Mouse (Mus musculus) heart, postnatal 0 days (tissue): ENCODE results near the gene Pcbp3. TPM values are rescaled to one million over a fixed set of nuclear protein-coding genes. Genes with fewer than 3 reads are reported as not detected.

Source experiments
- ATAC-seq: fragments of 200-750 bp; cut with Nextera tagmentation; 2 replicates; pipeline ENCODE4 v1.8.0; 2017; ENCODE audit warnings: low read depth, moderate number of reproducible peaks, moderate library complexity; ENCODE audit not compliant: insufficient read depth
- DNase-seq: peaks from one replicate; pipeline ENCODE4 v3.0.0-alpha.2; 2016; ENCODE audit warnings: low spot score
- H3K27ac ChIP-seq: fragments of 300-500 bp; sonication (generic); 2 replicates; pipeline ENCODE4 v1.5.1; 2014; ENCODE audit warnings: low read depth, mild to moderate bottlenecking
- H3K27me3 ChIP-seq: fragments of 300-500 bp; sonication (generic); 2 replicates; pipeline ENCODE4 v1.6.1; 2014; ENCODE audit warnings: low read length, mixed read lengths; ENCODE audit not compliant: control insufficient read depth, insufficient read depth
- H3K36me3 ChIP-seq: fragments of 300-500 bp; sonication (generic); replicated peaks from 2 replicates; pipeline ENCODE4 v1.6.1; 2014; ENCODE audit warnings: low read length, mixed read lengths; ENCODE audit not compliant: control insufficient read depth, insufficient read depth
- H3K4me1 ChIP-seq: fragments of 300-500 bp; sonication (generic); 2 replicates; pipeline ENCODE4 v1.6.1; 2014; ENCODE audit warnings: antibody characterized with exemption; ENCODE audit not compliant: control insufficient read depth, insufficient read depth
- H3K4me2 ChIP-seq: fragments of 300-500 bp; sonication (generic); 2 replicates; pipeline ENCODE4 v1.6.1; 2014; ENCODE audit warnings: low read depth, mild to moderate bottlenecking, low read length, moderate library complexity
- H3K4me3 ChIP-seq: fragments of 300-500 bp; sonication (generic); 2 replicates; pipeline ENCODE4 v1.5.1; 2014; ENCODE audit warnings: low read depth, low read length
- H3K9ac ChIP-seq: fragments of 300-500 bp; sonication (generic); replicated peaks from 2 replicates; pipeline ENCODE4 v1.6.1; 2014; ENCODE audit warnings: low read depth, low read length, mixed read lengths
- H3K9me3 ChIP-seq: fragments of 300-500 bp; sonication (generic); replicated peaks from 2 replicates; pipeline ENCODE4 v1.6.1; 2016; ENCODE audit warnings: low read length; ENCODE audit not compliant: control insufficient read depth
- CTCF ChIP-seq: IDR thresholded peaks from 2 replicates; pipeline ENCODE4 v1.5.1; 2016; ENCODE audit warnings: antibody characterized with exemption, control low read depth, low read depth
- EP300 ChIP-seq: IDR thresholded peaks from 2 replicates; pipeline ENCODE4 v1.6.1; 2016; ENCODE audit warnings: antibody characterized with exemption, low read depth
- WGBS: fragments of 180-500 bp; shearing (Covaris S2); extraction: QIAGEN DNeasy Blood & Tissue Kit; methylation state at CpG from one replicate; pipeline ENCODE4 v1.1.7; 2014; 5-methylcytosine and 5-hydroxymethylcytosine counted together
- polyA plus RNA-seq: library from polyadenylated mRNA; unstranded; fragments of >200 nt; fragmentation: Nextera tagmentation; extraction: Ambion mirVana; gene quantifications from 2 replicates; pipeline ENCODE4 v1.2.1, GENCODE M21; 2015
- total RNA-seq: library from RNA; depleted of rRNA; stranded (reverse); fragments of >200 nt; gene quantifications from 2 replicates; pipeline ENCODE4 v1.2.3, GENCODE M21; 2014; ENCODE audit warnings: low replicate concordance

Pcbp3 gene
- total and polyA plus RNA-seq, 2 experiments from 2014 or later, result 5.6 to 5.9 TPM

GRCm38 (mm10) chr10:76931122-76931521 is 30.6 kb downstream of the Pcbp3 start:
- H3K4me3 ChIP-seq, result no peak overlapping the region

GRCm38 (mm10) chr10:76924441-76924840 is 37.2 kb downstream of the Pcbp3 start:
- no peaks in the 10 kb centered on the region for H3K27me3 ChIP-seq
- no peak for ATAC-seq
- no peak overlapping the region for H3K9ac ChIP-seq
- TF ChIP-seq EP300, result no peak
- TF ChIP-seq CTCF, result no peak
- no peaks in the 10 kb centered on the region for H3K4me1 ChIP-seq
- no peak overlapping the region for H3K4me3 ChIP-seq
- DNase-seq, result no peak
- H3K36me3 ChIP-seq, result no peaks in the 10 kb centered on the region
- WGBS, result 87% methylated on average over 2 of the region's 2 CpGs
- no peak overlapping the region for H3K4me2 ChIP-seq
- H3K9me3 ChIP-seq, result no peaks in the 10 kb centered on the region
- no peak overlapping the region for H3K27ac ChIP-seq

More at GRCm38 (mm10) chr10:76931122-76931521, 30.6 kb downstream of the Pcbp3 start:
- no peaks in the 10 kb centered on the region for H3K9me3 ChIP-seq
- no peaks in the 10 kb centered on the region for H3K27me3 ChIP-seq
- H3K9ac ChIP-seq, result no peak overlapping the region
- DNase-seq (peak; percentile 68), ATAC-seq (peak; percentile 49; the same call in 1 of the 2 replicates)
- no peak for TF ChIP-seq EP300
- TF ChIP-seq CTCF, result no peak
- no peak overlapping the region for H3K4me2 ChIP-seq
- H3K36me3 ChIP-seq, result no peaks in the 10 kb centered on the region
- no peak overlapping the region for H3K27ac ChIP-seq
- WGBS, result 42% methylated on average over 6 of the region's 6 CpGs
- peaks cover 4% of the 10 kb centered on the region; the same call in 1 of the 2 replicates for H3K4me1 ChIP-seq

- no peak overlapping the region for H3K4me3 ChIP-seq
- H3K9me3 ChIP-seq, result no peaks in the 10 kb centered on the region
- 50% methylated on average over 3 of the region's 3 CpGs for WGBS
- H3K27me3 ChIP-seq, result no peaks in the 10 kb centered on the region
- no peak for TF ChIP-seq CTCF
- TF ChIP-seq EP300, result no peak
- no peak for DNase-seq
- no peak overlapping the region for H3K4me2 ChIP-seq
- H3K27ac ChIP-seq, result no peak overlapping the region
- H3K9ac ChIP-seq, result no peak overlapping the region
- no peaks in the 10 kb centered on the region for H3K4me1 ChIP-seq
- H3K36me3 ChIP-seq, result no peaks in the 10 kb centered on the region
- no peak for ATAC-seq
Observed at GRCm38 (mm10) chr10:76918086-76918485, 43.6 kb downstream of the Pcbp3 start.

GRCm38 (mm10) chr10:76906434-76906833 is 55.3 kb downstream of the Pcbp3 start:
- ATAC-seq, result no peak
- peak overlapping the region; percentile 25; the same call in 1 of the 2 replicates for H3K4me2 ChIP-seq
- 58% methylated on average over 10 of the region's 10 CpGs for WGBS

GRCm38 (mm10) chr10:76905935-76906341 is 55.7 kb downstream of the Pcbp3 start:
- Histone ChIP-seq H3K27ac (peak overlapping the region; percentile 70), H3K4me2 (peak overlapping the region; percentile 25; the same call in 1 of the 2 replicates), H3K4me3 (no peak overlapping the region), H3K4me1 (no peaks in the 10 kb centered on the region), H3K36me3 (no peaks in the 10 kb centered on the region), H3K27me3 (no peaks in the 10 kb centered on the region), H3K9me3 (no peaks in the 10 kb centered on the region), H3K9ac (no peak overlapping the region)
- DNase-seq, result peak; percentile 22
- TF ChIP-seq CTCF (no peak), EP300 (no peak)
- ATAC-seq, result 0 out of 2 replicates have a peak, but pooled peaks have one; percentile 49
- 59% methylated on average over 14 of the region's 14 CpGs for WGBS

More at GRCm38 (mm10) chr10:76906434-76906833, 55.3 kb downstream of the Pcbp3 start:
- H3K4me1 ChIP-seq, result no peaks in the 10 kb centered on the region
- H3K4me3 ChIP-seq, result no peak overlapping the region
- peak overlapping the region; percentile 70 for H3K27ac ChIP-seq
- DNase-seq, result no peak
- H3K27me3 ChIP-seq, result no peaks in the 10 kb centered on the region
- H3K9ac ChIP-seq, result no peak overlapping the region
- no peaks in the 10 kb centered on the region for H3K9me3 ChIP-seq
- no peak for TF ChIP-seq CTCF
- TF ChIP-seq EP300, result no peak
- H3K36me3 ChIP-seq, result no peaks in the 10 kb centered on the region

GRCm38 (mm10) chr10:76903694-76904093 is 58.0 kb downstream of the Pcbp3 start:
- Histone ChIP-seq H3K4me1 (no peaks in the 10 kb centered on the region), H3K27me3 (no peaks in the 10 kb centered on the region), H3K4me2 (no peak overlapping the region), H3K36me3 (no peaks in the 10 kb centered on the region), H3K4me3 (no peak overlapping the region), H3K27ac (peak overlapping the region; percentile 46; the same call in 1 of the 2 replicates), H3K9me3 (no peaks in the 10 kb centered on the region), H3K9ac (no peak overlapping the region)
- DNase-seq, result no peak
- TF ChIP-seq CTCF (no peak), EP300 (no peak)
- 44% methylated on average over 3 of the region's 3 CpGs for WGBS
- ATAC-seq, result no peak
